10 mouse cellular contexts compared by ENCODE assay signal in genomic region chr1:59256751-59257231, GRCm38 (mm10). TPM values are rescaled to one million over a fixed set of nuclear protein-coding genes. Genes with fewer than 3 reads are reported as not detected.
DNase-seq lines count a peak whose midpoint lies in the region; ATAC-seq and TF ChIP-seq lines count a peak whose summit lies in the region.
"Had no signal": no experiment of that assay in that cellular context is flagged by ENCODE, and none has a peak within 500 bp of the region (broad histone marks: within the 10 kb centered on the region; RNA-seq: fewer than 3 reads in every experiment).

Cdk15 (plus strand) TSS chr1:59256906.

- no peak within 1 kb of the TSS for H3K4me2 ChIP-seq in lung, postnatal 0 days (replicated peaks; ENCODE audit: low read depth, low read length)
- H3K4me2 ChIP-seq in intestine, postnatal 0 days (replicated peaks; ENCODE audit: low read depth), result peak within 1 kb of the TSS; percentile 35; the same call in 1 of the 2 replicates
- H3K4me2 ChIP-seq: midbrain, embryonic 12.5 days had no signal

- 24% methylated on average over 13 of the region's 13 CpGs for WGBS in lung, postnatal 0 days
- 25% methylated on average over 13 of the region's 13 CpGs for WGBS in intestine, postnatal 0 days
- WGBS in olfactory bulb, adult 2 months, result 23% methylated on average over 13 of the region's 13 CpGs

- no peak within 1 kb of the TSS for H3K27ac ChIP-seq in lung, postnatal 0 days (ENCODE audit: low read length)
- peak within 1 kb of the TSS; percentile 5; the same call in 1 of the 2 replicates for H3K27ac ChIP-seq in intestine, postnatal 0 days (ENCODE audit: low read depth, low read length)
- H3K27ac ChIP-seq in olfactory bulb, adult 2 months (ENCODE audit: insufficient read depth, low read depth, low read length), result no peak within 1 kb of the TSS
- H3K27ac ChIP-seq: midbrain, embryonic 12.5 days had no signal

- no peaks in the 10 kb centered on the region for H3K36me3 ChIP-seq in lung, postnatal 0 days (ENCODE audit: insufficient read depth, low read length)
- H3K36me3 ChIP-seq in intestine, postnatal 0 days (ENCODE audit: control insufficient read depth, insufficient read depth), result no peaks in the 10 kb centered on the region
- H3K36me3 ChIP-seq: midbrain, embryonic 12.5 days had no signal

- peak; percentile 25 for DNase-seq in lung, postnatal 0 days (ENCODE audit: low spot score)
- DNase-seq in lung, postnatal 36 days, result no peak
- DNase-seq in adrenal gland, postnatal 25 days, result peak; percentile 22
- DNase-seq in spleen, adult 12 weeks (ENCODE audit: low spot score), result no peak
- DNase-seq in layer of hippocampus, postnatal 36 days, result no peak

- TF ChIP-seq POLR2A in olfactory bulb, adult 2 months (IDR thresholded peaks at IDR 0.05; ENCODE audit: insufficient read depth, low read depth, low read length), result no peak

- H3K27me3 ChIP-seq in lung, postnatal 0 days (replicated peaks; ENCODE audit: insufficient read depth, low read length), result no peaks in the 10 kb centered on the region
- H3K27me3 ChIP-seq in intestine, postnatal 0 days (replicated peaks; ENCODE audit: control insufficient read depth, insufficient read depth, low read length), result no peaks in the 10 kb centered on the region

- no peak within 1 kb of the TSS for H3K4me3 ChIP-seq in lung, postnatal 0 days (ENCODE audit: low read depth, low read length)
- no peak within 1 kb of the TSS for H3K4me3 ChIP-seq in intestine, postnatal 0 days (ENCODE audit: low read depth, low read length)
- peak within 1 kb of the TSS; percentile 15; the same call in 1 of the 2 replicates for H3K4me3 ChIP-seq in olfactory bulb, adult 2 months (ENCODE audit: insufficient read depth, low read depth, low read length)
- H3K4me3 ChIP-seq: midbrain, embryonic 12.5 days had no signal

- H3K4me1 ChIP-seq in lung, postnatal 0 days (ENCODE audit: insufficient read depth, low read depth, low read length), result no peaks in the 10 kb centered on the region
- no peaks in the 10 kb centered on the region for H3K4me1 ChIP-seq in intestine, postnatal 0 days (replicated peaks; ENCODE audit: control insufficient read depth, insufficient read depth, low read length)
- peaks cover 7% of the 10 kb centered on the region for H3K4me1 ChIP-seq in olfactory bulb, adult 2 months (ENCODE audit: control insufficient read depth, insufficient read depth, low read length)

- no peak for ATAC-seq in lung, postnatal 0 days
- no peak for ATAC-seq in intestine, postnatal 0 days
- no peak for ATAC-seq in CD4-positive, CD25-positive, alpha-beta regulatory T cell, adult 4 months

- no peaks in the 10 kb centered on the region for H3K9me3 ChIP-seq in lung, postnatal 0 days (ENCODE audit: low read length)
- no peaks in the 10 kb centered on the region for H3K9me3 ChIP-seq in intestine, postnatal 0 days (ENCODE audit: control insufficient read depth)
- H3K9me3 ChIP-seq: midbrain, embryonic 12.5 days had no signal

- no peak for TF ChIP-seq EP300 in lung, postnatal 0 days (IDR thresholded peaks at IDR 0.05)

- H3K9ac ChIP-seq in lung, postnatal 0 days (replicated peaks; ENCODE audit: low read depth), result no peak within 1 kb of the TSS
- H3K9ac ChIP-seq in intestine, postnatal 0 days (ENCODE audit: low read depth, low read length), result no peak within 1 kb of the TSS
- H3K9ac ChIP-seq: midbrain, embryonic 12.5 days had no signal

- no peak for TF ChIP-seq CTCF in lung, postnatal 0 days (IDR thresholded peaks at IDR 0.05)
- TF ChIP-seq CTCF in intestine, postnatal 0 days (IDR thresholded peaks at IDR 0.05; ENCODE audit: low read depth), result no peak
- TF ChIP-seq CTCF in olfactory bulb, adult 2 months (IDR thresholded peaks at IDR 0.05; ENCODE audit: insufficient read depth, low read depth, low read length), result no peak

RNA-seq across cellular contexts. Expression of gene Cdk15, which starts in this region (rescaled TPM):
- 0.13 and 0.35 TPM in 2 replicates for polyA plus RNA-seq in lung, postnatal 0 days (2015; fragmentation: Nextera tagmentation; extraction: Ambion mirVana)
- 0.36 TPM in 1 of 2 replicates, not detected in the other for total RNA-seq in adrenal gland, postnatal 25 days (2021)
- not detected in 2 replicates for polyA plus RNA-seq in intestine, postnatal 0 days (2015; fragmentation: Nextera tagmentation; extraction: Ambion mirVana)
- polyA plus RNA-seq in olfactory bulb, adult 2 months (2012; ENCODE audit: insufficient read depth, insufficient read length, low replicate concordance, missing spikeins), result not detected in 2 replicates
- polyA plus RNA-seq in CD4-positive, CD25-positive, alpha-beta regulatory T cell, adult 4 months (2017; shearing (Covaris generic)), result not detected
- under 1 TPM in 1 of 2 experiments, not detected in 1; 0.91 TPM for total RNA-seq in layer of hippocampus, postnatal 36 days (2021)
- total RNA-seq: common myeloid progenitor, adult 5-6 weeks had no signal

Comparison
In these comparisons a context has a peak if more than half of its experiments do, and no peak if none do; other contexts are left out.
1. Peak in DNase-seq in lung, postnatal 0 days; RNA of the gene not detected or under 1 TPM.
2. Peak in DNase-seq in adrenal gland, postnatal 25 days; RNA of the gene not detected or under 1 TPM.